Mouse (Mus musculus): ENCODE measurements at regions not wholly inside any gene's neighbourhood (a gene's known extent, or its start where the extent isn't known, plus 50 kb on each side); places are given as distances from the start of the nearest gene placed in this dataset.
A peak's percentile ranks its signal among the peaks of the same experiment; 100 is the strongest.

- ATAC-seq, result no peak
- H3K4me1 ChIP-seq (ENCODE audit: control insufficient read depth, insufficient read depth, low read depth, low read length), result no peaks in the 10 kb centered on the region
- no peak overlapping the region for H3K4me2 ChIP-seq (ENCODE audit: low read length)
- WGBS, result 86% methylated on average over 5 of the region's 5 CpGs
- no peak overlapping the region for H3K9ac ChIP-seq (ENCODE audit: low read depth, low read length)
- no peaks in the 10 kb centered on the region for H3K27me3 ChIP-seq (replicated peaks; ENCODE audit: control insufficient read depth, insufficient read depth, low read length)
- H3K27ac ChIP-seq (ENCODE audit: low read depth, low read length), result no peak overlapping the region
- H3K36me3 ChIP-seq (ENCODE audit: control insufficient read depth, insufficient read depth, low read length), result no peaks in the 10 kb centered on the region
- H3K4me3 ChIP-seq (ENCODE audit: low read length), result no peak overlapping the region
- no peaks in the 10 kb centered on the region for H3K9me3 ChIP-seq (ENCODE audit: control insufficient read depth, low read length)
Measured at GRCm38 (mm10) chr1:69746575-69747290, 59.7 kb upstream of the Ikzf2 start.

- Histone ChIP-seq H3K4me1 (ENCODE audit: control insufficient read depth, insufficient read depth, low read depth, low read length) (no peaks in the 10 kb centered on the region), H3K9me3 (ENCODE audit: control insufficient read depth, low read length) (no peaks in the 10 kb centered on the region), H3K27ac (ENCODE audit: low read depth, low read length) (no peak overlapping the region), H3K4me3 (ENCODE audit: low read length) (no peak overlapping the region), H3K27me3 (replicated peaks; ENCODE audit: control insufficient read depth, insufficient read depth, low read length) (no peaks in the 10 kb centered on the region), H3K36me3 (ENCODE audit: control insufficient read depth, insufficient read depth, low read length) (no peaks in the 10 kb centered on the region), H3K9ac (ENCODE audit: low read depth, low read length) (no peak overlapping the region), H3K4me2 (ENCODE audit: low read length) (no peak overlapping the region)
- no peak for ATAC-seq
- 81% methylated on average over 1 of the region's 1 CpGs for WGBS
Measured at GRCm38 (mm10) chr1:69752724-69753123, 65.7 kb upstream of the Ikzf2 start.

GRCm38 (mm10) chr1:69757702-69758101 lies 69.1 kb upstream of the Spag16 start:
- 100% methylated on average over 1 of the region's 1 CpGs for WGBS
- Histone ChIP-seq H3K27me3 (replicated peaks; ENCODE audit: control insufficient read depth, insufficient read depth, low read length) (no peaks in the 10 kb centered on the region), H3K9me3 (ENCODE audit: control insufficient read depth, low read length) (no peaks in the 10 kb centered on the region), H3K36me3 (ENCODE audit: control insufficient read depth, insufficient read depth, low read length) (no peaks in the 10 kb centered on the region), H3K27ac (ENCODE audit: low read depth, low read length) (no peak overlapping the region), H3K4me2 (ENCODE audit: low read length) (no peak overlapping the region), H3K4me1 (ENCODE audit: control insufficient read depth, insufficient read depth, low read depth, low read length) (no peaks in the 10 kb centered on the region), H3K4me3 (ENCODE audit: low read length) (no peak overlapping the region), H3K9ac (ENCODE audit: low read depth, low read length) (no peak overlapping the region)
- no peak for ATAC-seq

GRCm38 (mm10) chr1:69759544-69759943 lies 67.2 kb upstream of the Spag16 start:
- Histone ChIP-seq H3K4me1 (ENCODE audit: control insufficient read depth, insufficient read depth, low read depth, low read length) (no peaks in the 10 kb centered on the region), H3K27ac (ENCODE audit: low read depth, low read length) (no peak overlapping the region), H3K36me3 (ENCODE audit: control insufficient read depth, insufficient read depth, low read length) (no peaks in the 10 kb centered on the region), H3K4me3 (ENCODE audit: low read length) (no peak overlapping the region), H3K27me3 (replicated peaks; ENCODE audit: control insufficient read depth, insufficient read depth, low read length) (no peaks in the 10 kb centered on the region), H3K9ac (ENCODE audit: low read depth, low read length) (no peak overlapping the region), H3K4me2 (ENCODE audit: low read length) (no peak overlapping the region), H3K9me3 (ENCODE audit: control insufficient read depth, low read length) (no peaks in the 10 kb centered on the region)
- no peak for ATAC-seq
- 59% methylated on average over 13 of the region's 13 CpGs for WGBS

- ATAC-seq, result peak; percentile 48; the same call in 1 of the 2 replicates
- H3K27me3 ChIP-seq (replicated peaks; ENCODE audit: control insufficient read depth, insufficient read depth, low read length), result no peaks in the 10 kb centered on the region
- no peaks in the 10 kb centered on the region for H3K9me3 ChIP-seq (ENCODE audit: control insufficient read depth, low read length)
- 29% methylated on average over 11 of the region's 11 CpGs for WGBS
- no peak overlapping the region for H3K9ac ChIP-seq (ENCODE audit: low read depth, low read length)
- no peak overlapping the region for H3K4me3 ChIP-seq (ENCODE audit: low read length)
- no peaks in the 10 kb centered on the region for H3K36me3 ChIP-seq (ENCODE audit: control insufficient read depth, insufficient read depth, low read length)
- peaks cover 4% of the 10 kb centered on the region for H3K4me1 ChIP-seq (ENCODE audit: control insufficient read depth, insufficient read depth, low read depth, low read length)
- peak overlapping the region; percentile 29 for H3K4me2 ChIP-seq (ENCODE audit: low read length)
- no peak overlapping the region for H3K27ac ChIP-seq (ENCODE audit: low read depth, low read length)
Measured at GRCm38 (mm10) chr1:69768714-69769113, 58.1 kb upstream of the Spag16 start.

- 86% methylated on average over 8 of the region's 8 CpGs for WGBS
- Histone ChIP-seq H3K4me2 (ENCODE audit: low read length) (no peak overlapping the region), H3K4me1 (ENCODE audit: control insufficient read depth, insufficient read depth, low read depth, low read length) (peaks cover 4% of the 10 kb centered on the region), H3K27ac (ENCODE audit: low read depth, low read length) (no peak overlapping the region), H3K4me3 (ENCODE audit: low read length) (no peak overlapping the region), H3K27me3 (replicated peaks; ENCODE audit: control insufficient read depth, insufficient read depth, low read length) (no peaks in the 10 kb centered on the region), H3K36me3 (ENCODE audit: control insufficient read depth, insufficient read depth, low read length) (no peaks in the 10 kb centered on the region), H3K9ac (ENCODE audit: low read depth, low read length) (no peak overlapping the region), H3K9me3 (ENCODE audit: control insufficient read depth, low read length) (no peaks in the 10 kb centered on the region)
- no peak for ATAC-seq
Measured at GRCm38 (mm10) chr1:69770209-69770608, 56.6 kb upstream of the Spag16 start.

GRCm38 (mm10) chr1:69771436-69771835 lies 55.3 kb upstream of the Spag16 start:
- H3K4me1 ChIP-seq (ENCODE audit: control insufficient read depth, insufficient read depth, low read depth, low read length), result peaks cover 4% of the 10 kb centered on the region
- no peaks in the 10 kb centered on the region for H3K27me3 ChIP-seq (replicated peaks; ENCODE audit: control insufficient read depth, insufficient read depth, low read length)
- H3K4me3 ChIP-seq (ENCODE audit: low read length), result no peak overlapping the region
- WGBS, result 82% methylated on average over 2 of the region's 2 CpGs
- no peak overlapping the region for H3K4me2 ChIP-seq (ENCODE audit: low read length)
- no peaks in the 10 kb centered on the region for H3K36me3 ChIP-seq (ENCODE audit: control insufficient read depth, insufficient read depth, low read length)
- H3K27ac ChIP-seq (ENCODE audit: low read depth, low read length), result no peak overlapping the region
- H3K9me3 ChIP-seq (ENCODE audit: control insufficient read depth, low read length), result no peaks in the 10 kb centered on the region
- no peak for ATAC-seq
- no peak overlapping the region for H3K9ac ChIP-seq (ENCODE audit: low read depth, low read length)

- no peak overlapping the region for H3K4me2 ChIP-seq (ENCODE audit: low read length)
- H3K36me3 ChIP-seq (ENCODE audit: control insufficient read depth, insufficient read depth, low read length), result no peaks in the 10 kb centered on the region
- no peak overlapping the region for H3K9ac ChIP-seq (ENCODE audit: low read depth, low read length)
- no peaks in the 10 kb centered on the region for H3K27me3 ChIP-seq (replicated peaks; ENCODE audit: control insufficient read depth, insufficient read depth, low read length)
- H3K4me1 ChIP-seq (ENCODE audit: control insufficient read depth, insufficient read depth, low read depth, low read length), result no peaks in the 10 kb centered on the region
- no peaks in the 10 kb centered on the region for H3K9me3 ChIP-seq (ENCODE audit: control insufficient read depth, low read length)
- no peak overlapping the region for H3K4me3 ChIP-seq (ENCODE audit: low read length)
- ATAC-seq, result no peak
- WGBS, result 67% methylated on average over 4 of the region's 4 CpGs
- no peak overlapping the region for H3K27ac ChIP-seq (ENCODE audit: low read depth, low read length)
Measured at GRCm38 (mm10) chr1:69775589-69775988, 51.2 kb upstream of the Spag16 start.

Data from hindbrain, embryonic 16.5 days (tissue).